ENCODE assay signal across 24 mouse cellular contexts in genomic region chr17:88116321-88116720, GRCm38 (mm10).
"Had no signal": no experiment of that assay in that cellular context is flagged by ENCODE, and none has a peak within 500 bp of the region (broad histone marks: within the 10 kb centered on the region; RNA-seq: fewer than 3 reads in every experiment).

No protein-coding gene starts in this region.

- H3K36me3 ChIP-seq: embryonic facial prominence, embryonic 10.5 days; embryonic facial prominence, embryonic 12.5 days; embryonic facial prominence, embryonic 13.5 days; embryonic facial prominence, embryonic 15.5 days; forebrain, embryonic 10.5 days; forebrain, embryonic 12.5 days; forebrain, embryonic 15.5 days had no signal

- H3K9ac ChIP-seq: embryonic facial prominence, embryonic 12.5 days; embryonic facial prominence, embryonic 13.5 days; embryonic facial prominence, embryonic 15.5 days; forebrain, embryonic 12.5 days; forebrain, embryonic 13.5 days; forebrain, embryonic 15.5 days; forebrain, postnatal 0 days had no signal

- ATAC-seq: forebrain, embryonic 13.5 days; forebrain, embryonic 14.5 days; forebrain, embryonic 15.5 days; forebrain, embryonic 16.5 days; forebrain, postnatal 0 days had no signal

- H3K4me3 ChIP-seq: embryonic facial prominence, embryonic 10.5 days; embryonic facial prominence, embryonic 12.5 days; embryonic facial prominence, embryonic 13.5 days; embryonic facial prominence, embryonic 15.5 days; erythroblast, embryonic 14.5 days; forebrain, embryonic 10.5 days; forebrain, embryonic 12.5 days; forebrain, embryonic 13.5 days; forebrain, embryonic 15.5 days; gastrocnemius, adult 2 months; heart, adult 2 months had no signal

- H3K27me3 ChIP-seq: embryonic facial prominence, embryonic 12.5 days; embryonic facial prominence, embryonic 13.5 days; embryonic facial prominence, embryonic 15.5 days; forebrain, embryonic 12.5 days; forebrain, embryonic 13.5 days; forebrain, embryonic 15.5 days had no signal

- H3K4me2 ChIP-seq: embryonic facial prominence, embryonic 12.5 days; embryonic facial prominence, embryonic 13.5 days; embryonic facial prominence, embryonic 15.5 days; forebrain, embryonic 12.5 days; forebrain, embryonic 13.5 days; forebrain, embryonic 15.5 days had no signal

- H3K4me1 ChIP-seq: embryonic facial prominence, embryonic 12.5 days; embryonic facial prominence, embryonic 13.5 days; forebrain, embryonic 10.5 days; forebrain, embryonic 12.5 days; forebrain, embryonic 13.5 days; forebrain, embryonic 15.5 days had no signal

- DNase-seq: cerebellum, adult 9-10 months; cerebellum, adult 9-11 months; cerebellum, postnatal 25 days; cerebellum, postnatal 36 days; embryo, embryonic 11 days; forebrain, postnatal 0 days; gastrocnemius, adult 2 months; gastrocnemius, postnatal 10 days; gastrocnemius, postnatal 14 days; gastrocnemius, postnatal 25 days; gastrocnemius, postnatal 36 days; heart, adult 18-20 months; heart, adult 2 months had no signal

- H3K27ac ChIP-seq: embryonic facial prominence, embryonic 10.5 days; embryonic facial prominence, embryonic 12.5 days; embryonic facial prominence, embryonic 13.5 days; embryonic facial prominence, embryonic 15.5 days; forebrain, embryonic 10.5 days; forebrain, embryonic 12.5 days; forebrain, embryonic 13.5 days; forebrain, embryonic 15.5 days; gastrocnemius, adult 2 months; heart, adult 2 months had no signal

- H3K9me3 ChIP-seq: embryonic facial prominence, embryonic 10.5 days; embryonic facial prominence, embryonic 12.5 days; embryonic facial prominence, embryonic 13.5 days; embryonic facial prominence, embryonic 15.5 days; forebrain, embryonic 10.5 days; forebrain, embryonic 12.5 days; forebrain, embryonic 13.5 days; forebrain, embryonic 15.5 days had no signal
